19 mouse cellular contexts compared by ENCODE assay signal in the genomic region with DNA sequence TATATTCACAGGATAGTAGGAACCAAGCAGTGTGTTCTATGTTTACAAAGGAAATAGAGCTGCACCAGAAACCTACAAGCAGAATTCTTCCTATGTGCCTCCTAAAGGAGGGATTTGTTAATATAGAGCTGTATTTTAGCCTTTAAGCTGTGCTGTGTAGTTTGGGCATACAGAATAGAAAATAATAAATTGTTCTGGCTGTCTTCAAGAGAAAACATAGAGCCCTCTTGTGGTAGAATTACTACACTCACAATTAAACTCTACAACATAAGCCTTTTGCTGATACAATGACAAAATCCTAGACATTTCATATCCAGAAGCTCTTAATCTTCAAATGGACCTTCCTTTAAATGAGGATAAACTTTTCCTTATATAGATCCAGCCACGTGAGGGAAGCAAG.
DNase-seq lines count a peak whose midpoint lies in the region; ATAC-seq and TF ChIP-seq lines count a peak whose summit lies in the region.
"Had no signal": no experiment of that assay in that cellular context is flagged by ENCODE, and none has a peak within 500 bp of the region (broad histone marks: within the 10 kb centered on the region; RNA-seq: fewer than 3 reads in every experiment).

No protein-coding gene starts in this region.

- no peaks in the 10 kb centered on the region for H3K79me2 ChIP-seq in CH12.LX (replicated peaks; ENCODE audit: control insufficient read depth, extremely low read depth, insufficient read depth, poor library complexity, severe bottlenecking)

- no peaks in the 10 kb centered on the region for H3K36me3 ChIP-seq in heart, postnatal 0 days (replicated peaks; ENCODE audit: control insufficient read depth, insufficient read depth, low read length)
- H3K36me3 ChIP-seq in heart, embryonic 12.5 days, result no peaks in the 10 kb centered on the region
- no peaks in the 10 kb centered on the region for H3K36me3 ChIP-seq in limb, embryonic 14.5 days (ENCODE audit: control insufficient read depth, insufficient read depth, low read length)
- no peaks in the 10 kb centered on the region for H3K36me3 ChIP-seq in limb, embryonic 10.5 days
- no peaks in the 10 kb centered on the region for H3K36me3 ChIP-seq in CH12.LX (replicated peaks in 1 of 2; ENCODE audit: control insufficient read depth in 1 of 2, insufficient read depth in 1 of 2, low read length in 1 of 2)
- H3K36me3 ChIP-seq in neural tube, embryonic 15.5 days, result no peaks in the 10 kb centered on the region
- no peaks in the 10 kb centered on the region for H3K36me3 ChIP-seq in kidney, adult 2 months (ENCODE audit: control insufficient read depth, insufficient read depth, low read length)
- H3K36me3 ChIP-seq: G1E; liver, embryonic 13.5 days; midbrain, embryonic 15.5 days had no signal

- no peaks in the 10 kb centered on the region for H3K27me3 ChIP-seq in heart, postnatal 0 days (ENCODE audit: control insufficient read depth, insufficient read depth, low read length)
- no peaks in the 10 kb centered on the region for H3K27me3 ChIP-seq in heart, embryonic 12.5 days (replicated peaks)
- H3K27me3 ChIP-seq in limb, embryonic 14.5 days (ENCODE audit: control insufficient read depth, insufficient read depth, low read length), result no peaks in the 10 kb centered on the region
- no peaks in the 10 kb centered on the region for H3K27me3 ChIP-seq in limb, embryonic 10.5 days (ENCODE audit: low read depth, poor library complexity, severe bottlenecking)
- H3K27me3 ChIP-seq in CH12.LX (replicated peaks), result no peaks in the 10 kb centered on the region
- H3K27me3 ChIP-seq in neural tube, embryonic 15.5 days (replicated peaks), result no peaks in the 10 kb centered on the region
- no peaks in the 10 kb centered on the region for H3K27me3 ChIP-seq in kidney, adult 2 months (replicated peaks; ENCODE audit: control insufficient read depth, insufficient read depth, low read length)
- H3K27me3 ChIP-seq: liver, embryonic 13.5 days; midbrain, embryonic 15.5 days had no signal

- no peaks in the 10 kb centered on the region for H3K9me3 ChIP-seq in heart, postnatal 0 days (replicated peaks; ENCODE audit: control insufficient read depth, low read length)
- no peaks in the 10 kb centered on the region for H3K9me3 ChIP-seq in heart, embryonic 12.5 days (replicated peaks)
- H3K9me3 ChIP-seq in limb, embryonic 14.5 days (ENCODE audit: control insufficient read depth, low read length), result no peaks in the 10 kb centered on the region
- H3K9me3 ChIP-seq in limb, embryonic 10.5 days (replicated peaks), result no peaks in the 10 kb centered on the region
- H3K9me3 ChIP-seq in CH12.LX (replicated peaks; ENCODE audit: low read length), result no peaks in the 10 kb centered on the region
- H3K9me3 ChIP-seq in neural tube, embryonic 15.5 days (replicated peaks), result no peaks in the 10 kb centered on the region
- H3K9me3 ChIP-seq: G1E; liver, embryonic 13.5 days; midbrain, embryonic 15.5 days had no signal

- TF ChIP-seq POLR2A in limb, embryonic 14.5 days (IDR thresholded peaks at IDR 0.05; ENCODE audit: borderline replicate concordance, extremely low read depth, insufficient read depth, insufficient read length), result no peak
- TF ChIP-seq POLR2A in CH12.LX (IDR thresholded peaks at IDR 0.05; ENCODE audit: low read depth, low read length), result no peak
- TF ChIP-seq POLR2A in kidney, adult 2 months (IDR thresholded peaks at IDR 0.05; ENCODE audit: low read depth, low read length), result no peak

- TF ChIP-seq RAD21 in CH12.LX (IDR thresholded peaks at IDR 0.05; ENCODE audit: low read depth, low read length), result peak; percentile 66

- peak; percentile 41 for TF ChIP-seq CTCF in heart, postnatal 0 days (IDR thresholded peaks at IDR 0.05; ENCODE audit: low read depth)
- peak in 1 of 2 experiments; percentile 66; a peak in 2 of 4 replicates for TF ChIP-seq CTCF in CH12.LX (conservative IDR thresholded peaks at IDR 0.05 in 1 of 2, IDR thresholded peaks at IDR 0.05 in 1 of 2; ENCODE audit: low read depth in 2 of 2, low read length in 2 of 2)
- no peak for TF ChIP-seq CTCF in kidney, adult 2 months (conservative IDR thresholded peaks at IDR 0.05; ENCODE audit: insufficient read depth, insufficient read length, low read depth, low read length)

- dilution Hi-C loops in CH12.LX (cut with MboI; ENCODE audit: extremely low pct_ligation_motif_present, extremely low pct_unique_long_range_greater_than_20kb, low sequenced_read_pairs), result no loop called here

- no peaks in the 10 kb centered on the region for H3K4me1 ChIP-seq in heart, postnatal 0 days (ENCODE audit: control insufficient read depth, insufficient read depth)
- H3K4me1 ChIP-seq in heart, embryonic 12.5 days (replicated peaks), result no peaks in the 10 kb centered on the region
- no peaks in the 10 kb centered on the region for H3K4me1 ChIP-seq in limb, embryonic 14.5 days (ENCODE audit: control insufficient read depth, insufficient read depth, low read length)
- H3K4me1 ChIP-seq in limb, embryonic 10.5 days, result no peaks in the 10 kb centered on the region
- H3K4me1 ChIP-seq in CH12.LX (ENCODE audit: control insufficient read depth in 1 of 2, insufficient read depth in 2 of 2), result peaks cover 7 to 19% of the 10 kb centered on the region in 2 experiments; a peak in 3 of 4 replicates
- H3K4me1 ChIP-seq in neural tube, embryonic 15.5 days, result no peaks in the 10 kb centered on the region
- no peaks in the 10 kb centered on the region for H3K4me1 ChIP-seq in kidney, adult 2 months (ENCODE audit: control insufficient read depth, insufficient read depth, low read length)
- H3K4me1 ChIP-seq: liver, embryonic 13.5 days; midbrain, embryonic 15.5 days had no signal

- in situ Hi-C loops in CH12.LX (cut with MboI; ENCODE audit: low pct_ligation_motif_present, low pct_unique_long_range_greater_than_20kb, low sequenced_read_pairs), result no loop called here

- WGBS in heart, postnatal 0 days, result 38% methylated on average over 1 of the region's 1 CpGs
- 43% methylated on average over 1 of the region's 1 CpGs for WGBS in heart, embryonic 12.5 days
- WGBS in limb, embryonic 14.5 days, result 56% methylated on average over 1 of the region's 1 CpGs
- WGBS in limb, embryonic 10.5 days, result 55% methylated on average over 1 of the region's 1 CpGs
- WGBS in neural tube, embryonic 15.5 days, result 68% methylated on average over 1 of the region's 1 CpGs
- WGBS in kidney, adult 2 months, result 42% methylated on average over 1 of the region's 1 CpGs

- peak; percentile 51 for DNase-seq in heart, postnatal 0 days (ENCODE audit: low spot score)
- DNase-seq in limb, embryonic 14.5 days (ENCODE audit: low spot score), result peak; percentile 53
- DNase-seq in limb, embryonic 10.5 days (ENCODE audit: low spot score), result no peak
- DNase-seq in 3T3-L1 (ENCODE audit: low read depth, low spot score) (peak; percentile 7), CH12.LX (ENCODE audit: extremely low read depth) (no peak)
- DNase-seq in kidney, adult 2 months, result no peak
- DNase-seq: adrenal gland, postnatal 14 days; cerebellum, adult 11-12 months; cerebellum, postnatal 25 days; embryo, embryonic 11 days; kidney, adult 9 months; kidney, postnatal 4 days; liver, embryonic 13.5 days; right cerebral cortex, postnatal 25 days; thymus, adult 2 months had no signal

- no peak for ATAC-seq in heart, postnatal 0 days (ENCODE audit: insufficient read depth, low read depth)
- no peak for ATAC-seq in heart, embryonic 12.5 days (ENCODE audit: insufficient number of reproducible peaks, low FRiP score)
- no peak for ATAC-seq in limb, embryonic 14.5 days (ENCODE audit: low FRiP score, low read depth)
- ATAC-seq in neural tube, embryonic 15.5 days (ENCODE audit: low FRiP score), result no peak
- ATAC-seq: midbrain, embryonic 15.5 days had no signal

- TF ChIP-seq EP300 in heart, postnatal 0 days (IDR thresholded peaks at IDR 0.05; ENCODE audit: low read depth), result no peak
- no peak for TF ChIP-seq EP300 in CH12.LX (IDR thresholded peaks at IDR 0.05; ENCODE audit: low read length)

- H3K4me3 ChIP-seq in heart, postnatal 0 days (ENCODE audit: low read depth, low read length), result no peak overlapping the region
- H3K4me3 ChIP-seq in heart, embryonic 12.5 days, result no peak overlapping the region
- H3K4me3 ChIP-seq in limb, embryonic 14.5 days (replicated peaks; ENCODE audit: low read length), result no peak overlapping the region
- no peak overlapping the region for H3K4me3 ChIP-seq in limb, embryonic 10.5 days
- no peak overlapping the region for H3K4me3 ChIP-seq in CH12.LX (replicated peaks in 1 of 3; ENCODE audit: low read depth in 2 of 3, low read length in 2 of 3, poor library complexity in 1 of 3)
- H3K4me3 ChIP-seq in neural tube, embryonic 15.5 days (replicated peaks), result no peak overlapping the region
- no peak overlapping the region for H3K4me3 ChIP-seq in kidney, adult 2 months (ENCODE audit: insufficient read depth, low read depth, low read length)
- H3K4me3 ChIP-seq: liver, embryonic 13.5 days; midbrain, embryonic 15.5 days had no signal

- no peak overlapping the region for H3K9ac ChIP-seq in heart, postnatal 0 days (replicated peaks; ENCODE audit: low read depth, low read length)
- H3K9ac ChIP-seq in heart, embryonic 12.5 days, result no peak overlapping the region
- no peak overlapping the region for H3K9ac ChIP-seq in limb, embryonic 14.5 days (ENCODE audit: low read depth, low read length, severe bottlenecking)
- 0 out of 2 replicates have a peak overlapping the region, but pooled peaks have one; percentile 13 for H3K9ac ChIP-seq in CH12.LX (ENCODE audit: insufficient read depth, low read depth)
- no peak overlapping the region for H3K9ac ChIP-seq in neural tube, embryonic 15.5 days (replicated peaks)
- H3K9ac ChIP-seq: liver, embryonic 13.5 days; midbrain, embryonic 15.5 days had no signal

- no peak overlapping the region for H3K4me2 ChIP-seq in heart, postnatal 0 days (ENCODE audit: low read depth, low read length)
- H3K4me2 ChIP-seq in heart, embryonic 12.5 days, result no peak overlapping the region
- H3K4me2 ChIP-seq in limb, embryonic 14.5 days (replicated peaks; ENCODE audit: low read depth, low read length, severe bottlenecking), result no peak overlapping the region
- H3K4me2 ChIP-seq in CH12.LX (ENCODE audit: insufficient read depth, low read depth, poor library complexity, severe bottlenecking), result no peak overlapping the region
- H3K4me2 ChIP-seq in neural tube, embryonic 15.5 days, result no peak overlapping the region
- H3K4me2 ChIP-seq: liver, embryonic 13.5 days; midbrain, embryonic 15.5 days had no signal

- H3K27ac ChIP-seq in heart, postnatal 0 days (ENCODE audit: low read depth), result no peak overlapping the region
- H3K27ac ChIP-seq in heart, embryonic 12.5 days (ENCODE audit: poor library complexity, severe bottlenecking), result no peak overlapping the region
- H3K27ac ChIP-seq in limb, embryonic 14.5 days (replicated peaks; ENCODE audit: low read depth, low read length), result no peak overlapping the region
- H3K27ac ChIP-seq in limb, embryonic 10.5 days, result no peak overlapping the region
- H3K27ac ChIP-seq in CH12.LX (ENCODE audit: insufficient read depth, low read depth), result no peak overlapping the region
- no peak overlapping the region for H3K27ac ChIP-seq in neural tube, embryonic 15.5 days (replicated peaks)
- no peak overlapping the region for H3K27ac ChIP-seq in kidney, adult 2 months (ENCODE audit: insufficient read depth, low read depth, low read length)
- H3K27ac ChIP-seq: liver, embryonic 13.5 days; midbrain, embryonic 15.5 days had no signal

TF ChIP-seq in CH12.LX, 34 proteins besides CTCF, POLR2A, EP300 and RAD21 (continues in another document):
- TF ChIP-seq SIN3A (IDR thresholded peaks at IDR 0.05; ENCODE audit: low read length), result no peak
- TF ChIP-seq SMC3 (IDR thresholded peaks at IDR 0.05; ENCODE audit: low read depth, low read length), result peak; percentile 74
- TF ChIP-seq ZMIZ1 (IDR thresholded peaks at IDR 0.05; ENCODE audit: low read depth, low read length), result no peak

Comparison
In these comparisons a context has a peak if more than half of its experiments do, and no peak if none do; other contexts are left out.
1. DNase-seq: peak in heart, postnatal 0 days (single experiment), limb, embryonic 14.5 days (single experiment) and 3T3-L1 (single experiment); none in limb, embryonic 10.5 days (single experiment), CH12.LX (single experiment) and kidney, adult 2 months (single experiment).